ENCODE assay signal across 8 mouse cellular contexts in genomic region chr13:58126862-58127765, GRCm38 (mm10). TPM values are rescaled to one million over a fixed set of nuclear protein-coding genes. Genes with fewer than 3 reads are reported as not detected.
DNase-seq lines count a peak whose midpoint lies in the region; ATAC-seq and TF ChIP-seq lines count a peak whose summit lies in the region.

No protein-coding gene starts in this region.

- H3K4me3 ChIP-seq in kidney, embryonic 16.5 days (ENCODE audit: low read length) = peak overlapping the region; percentile 92
- peak overlapping the region; percentile 83 to 85 for H3K4me3 ChIP-seq in ES-E14 (ENCODE audit: insufficient read depth in 1 of 2, low read depth in 1 of 2, low read length in 2 of 2, poor library complexity in 1 of 2, severe bottlenecking in 1 of 2)
- H3K4me3 ChIP-seq in cortical plate, adult 2 months (ENCODE audit: insufficient read depth, low read length) = peak overlapping the region; percentile 84
- peak overlapping the region; percentile 67 for H3K4me3 ChIP-seq in intestine, postnatal 0 days (ENCODE audit: low read depth, low read length)
- peak overlapping the region; percentile 99 for H3K4me3 ChIP-seq in neural tube, embryonic 11.5 days (ENCODE audit: low read depth, low read length)

- no peaks in the 10 kb centered on the region for H3K27me3 ChIP-seq in kidney, embryonic 16.5 days (ENCODE audit: insufficient read depth, low read length)
- H3K27me3 ChIP-seq in intestine, postnatal 0 days (replicated peaks; ENCODE audit: control insufficient read depth, insufficient read depth, low read length) = no peaks in the 10 kb centered on the region
- H3K27me3 ChIP-seq in neural tube, embryonic 11.5 days (ENCODE audit: control insufficient read depth, insufficient read depth, low read length) = no peaks in the 10 kb centered on the region

- in situ Hi-C loops in ES-E14 (cut with MboI; ENCODE audit: low sequenced_read_pairs in 2 of 2, unreplicated experiment in 2 of 2) = no loop called here

- TF ChIP-seq CTCF in cortical plate, adult 2 months (IDR thresholded peaks at IDR 0.05; ENCODE audit: extremely low read depth, insufficient read depth, low read length) = no peak
- no peak for TF ChIP-seq CTCF in intestine, postnatal 0 days (IDR thresholded peaks at IDR 0.05; ENCODE audit: low read depth)

- under 1% methylated on average over 35 of the region's 92 CpGs for WGBS in kidney, embryonic 16.5 days
- WGBS in intestine, postnatal 0 days = under 1% methylated on average over 64 of the region's 92 CpGs
- WGBS in neural tube, embryonic 11.5 days = under 1% methylated on average over 61 of the region's 92 CpGs

- peak overlapping the region; percentile 100 for H3K9ac ChIP-seq in kidney, embryonic 16.5 days (replicated peaks; ENCODE audit: low read length)
- peak overlapping the region; percentile 97 for H3K9ac ChIP-seq in ES-E14 (ENCODE audit: insufficient read depth, low read depth, low read length, poor library complexity, severe bottlenecking)
- H3K9ac ChIP-seq in intestine, postnatal 0 days (ENCODE audit: low read depth, low read length) = peak overlapping the region; percentile 92
- H3K9ac ChIP-seq in neural tube, embryonic 11.5 days (ENCODE audit: low read length) = peak overlapping the region; percentile 100

- DNase-seq in kidney, adult 9 months = no peak
- DNase-seq in ES-E14 (ENCODE audit: low read depth, low spot score) = no peak
- DNase-seq in neural tube, embryonic 11.5 days (ENCODE audit: low spot score) = peak; percentile 14
- no peak for DNase-seq in c-Kit-positive CD71-positive TER-119-positive erythroid progenitor cells, embryonic 14.5 days (ENCODE audit: low spot score)
- DNase-seq in adrenal gland, postnatal 4 days (ENCODE audit: low spot score in 2 of 2) = no peak

- TF ChIP-seq POLR2A in cortical plate, adult 2 months (IDR thresholded peaks at IDR 0.05; ENCODE audit: extremely low read depth, insufficient read depth, low read length) = no peak

- H3K4me1 ChIP-seq in kidney, embryonic 16.5 days (ENCODE audit: insufficient read depth, low read length) = peaks cover 45% of the 10 kb centered on the region
- H3K4me1 ChIP-seq in ES-E14 (ENCODE audit: control insufficient read depth in 2 of 2, insufficient read depth in 2 of 2, low read length in 2 of 2, poor library complexity in 1 of 2) = peaks cover 0 to 7% of the 10 kb centered on the region in 2 experiments; a peak in 1 of 4 replicates
- H3K4me1 ChIP-seq in cortical plate, adult 2 months (ENCODE audit: control insufficient read depth, insufficient read depth, low read length) = 0 out of 2 replicates have a peak, but pooled peaks cover 2% of the 10 kb centered on the region
- H3K4me1 ChIP-seq in intestine, postnatal 0 days (replicated peaks; ENCODE audit: control insufficient read depth, insufficient read depth, low read length) = no peaks in the 10 kb centered on the region
- H3K4me1 ChIP-seq in neural tube, embryonic 11.5 days (ENCODE audit: control insufficient read depth, insufficient read depth, low read length) = peaks cover 10% of the 10 kb centered on the region

- no peak for ATAC-seq in kidney, embryonic 16.5 days (ENCODE audit: low FRiP score, low TSS enrichment)
- no peak for ATAC-seq in intestine, postnatal 0 days
- no peak for ATAC-seq in neural tube, embryonic 11.5 days (ENCODE audit: insufficient read depth, low FRiP score, low TSS enrichment)

- peak overlapping the region; percentile 98 for H3K27ac ChIP-seq in kidney, embryonic 16.5 days (ENCODE audit: low read length)
- peak overlapping the region; percentile 94 for H3K27ac ChIP-seq in ES-E14 (ENCODE audit: insufficient read depth, low read depth, low read length, poor library complexity, severe bottlenecking)
- H3K27ac ChIP-seq in cortical plate, adult 2 months (ENCODE audit: insufficient read depth, low read length) = no peak overlapping the region
- peak overlapping the region; percentile 99 for H3K27ac ChIP-seq in intestine, postnatal 0 days (ENCODE audit: low read depth, low read length)
- peak overlapping the region; percentile 100 for H3K27ac ChIP-seq in neural tube, embryonic 11.5 days (ENCODE audit: low read depth, low read length)

- H3K9me3 ChIP-seq in kidney, embryonic 16.5 days (ENCODE audit: low read length) = no peaks in the 10 kb centered on the region
- no peaks in the 10 kb centered on the region for H3K9me3 ChIP-seq in ES-E14 (ENCODE audit: control insufficient read depth, insufficient read depth, low read depth, low read length)
- no peaks in the 10 kb centered on the region for H3K9me3 ChIP-seq in intestine, postnatal 0 days (ENCODE audit: control insufficient read depth)
- no peaks in the 10 kb centered on the region for H3K9me3 ChIP-seq in neural tube, embryonic 11.5 days (ENCODE audit: control insufficient read depth, low read length)

- peaks cover 3% of the 10 kb centered on the region; the same call in 1 of the 2 replicates for H3K36me3 ChIP-seq in kidney, embryonic 16.5 days (ENCODE audit: insufficient read depth, low read length)
- H3K36me3 ChIP-seq in ES-E14 (ENCODE audit: control insufficient read depth, insufficient read depth, low read length, poor library complexity, severe bottlenecking) = peaks cover 10% of the 10 kb centered on the region
- no peaks in the 10 kb centered on the region for H3K36me3 ChIP-seq in intestine, postnatal 0 days (ENCODE audit: control insufficient read depth, insufficient read depth)
- no peaks in the 10 kb centered on the region for H3K36me3 ChIP-seq in neural tube, embryonic 11.5 days (ENCODE audit: control insufficient read depth, insufficient read depth, low read length)

- H3K4me2 ChIP-seq in kidney, embryonic 16.5 days (replicated peaks; ENCODE audit: low read depth, low read length) = peak overlapping the region; percentile 78
- H3K4me2 ChIP-seq in intestine, postnatal 0 days (replicated peaks; ENCODE audit: low read depth) = peak overlapping the region; percentile 69
- peak overlapping the region; percentile 73 for H3K4me2 ChIP-seq in neural tube, embryonic 11.5 days (ENCODE audit: low read depth)

TF ChIP-seq in ES-E14, 5 proteins besides CTCF, POLR2A, EP300 and RAD21:
- no peak for TF ChIP-seq ZC3H11A (IDR thresholded peaks at IDR 0.05; ENCODE audit: borderline replicate concordance, low read depth, low read length)
- TF ChIP-seq CHD2 (IDR thresholded peaks at IDR 0.05; ENCODE audit: low read depth, low read length) = no peak
- TF ChIP-seq MAFK (IDR thresholded peaks at IDR 0.05; ENCODE audit: insufficient read depth, low read depth, low read length) = no peak
- no peak for TF ChIP-seq HCFC1 (IDR thresholded peaks at IDR 0.05; ENCODE audit: borderline replicate concordance, insufficient read depth, low read length)
- TF ChIP-seq ZNF384 (IDR thresholded peaks at IDR 0.05; ENCODE audit: low read depth, low read length) = no peak
TF ChIP-seq in ES-E14: peak in this region for 0.

RNA-seq across cellular contexts. Expression of gene Hnrnpa0, which starts 1.2 kb away (rescaled TPM):
- polyA plus RNA-seq in kidney, embryonic 16.5 days (2015; fragmentation: Nextera tagmentation; extraction: Ambion mirVana) = 23.2 and 32.9 TPM in 2 replicates
- total RNA-seq in ES-E14 (2012; rRNA removed) = 84.4 and 93.8 TPM in 2 replicates
- 78.4 TPM in 2 replicates for polyA plus RNA-seq in cortical plate, adult 2 months (2012; rRNA removed)
- 27.9 and 29.5 TPM in 2 replicates for polyA plus RNA-seq in intestine, postnatal 0 days (2015; fragmentation: Nextera tagmentation; extraction: Ambion mirVana)
- 47.3 and 51.0 TPM in 2 replicates for polyA plus RNA-seq in neural tube, embryonic 11.5 days (2014; fragmentation: Nextera tagmentation; extraction: Ambion mirVana)
- 100 to 1,000 TPM; 214 TPM for total RNA-seq in adrenal gland, postnatal 4 days (2021)

RNA-seq across cellular contexts. Expression of gene Klhl3, which starts 13.7 kb away (rescaled TPM):
- polyA plus RNA-seq in kidney, embryonic 16.5 days (2015; fragmentation: Nextera tagmentation; extraction: Ambion mirVana) = 8.2 and 9.2 TPM in 2 replicates
- total RNA-seq in ES-E14 (2012; rRNA removed) = 0.63 and 0.67 TPM in 2 replicates
- 24.8 and 28.1 TPM in 2 replicates for polyA plus RNA-seq in cortical plate, adult 2 months (2012; rRNA removed)
- polyA plus RNA-seq in intestine, postnatal 0 days (2015; fragmentation: Nextera tagmentation; extraction: Ambion mirVana) = 0.74 and 0.95 TPM in 2 replicates
- polyA plus RNA-seq in neural tube, embryonic 11.5 days (2014; fragmentation: Nextera tagmentation; extraction: Ambion mirVana) = 3.3 and 3.5 TPM in 2 replicates
- 1 to 10 TPM; 4.1 to 5.0 TPM for total RNA-seq in adrenal gland, postnatal 4 days (2021)

RNA-seq across cellular contexts. Expression of gene Idnk, which starts 30.3 kb away (rescaled TPM):
- polyA plus RNA-seq in kidney, embryonic 16.5 days (2015; fragmentation: Nextera tagmentation; extraction: Ambion mirVana) = 38.6 and 39.9 TPM in 2 replicates
- 9.6 and 11.3 TPM in 2 replicates for total RNA-seq in ES-E14 (2012; rRNA removed)
- 24.1 and 24.2 TPM in 2 replicates for polyA plus RNA-seq in cortical plate, adult 2 months (2012; rRNA removed)
- polyA plus RNA-seq in intestine, postnatal 0 days (2015; fragmentation: Nextera tagmentation; extraction: Ambion mirVana) = 79.0 and 88.7 TPM in 2 replicates
- 46.3 and 54.4 TPM in 2 replicates for polyA plus RNA-seq in neural tube, embryonic 11.5 days (2014; fragmentation: Nextera tagmentation; extraction: Ambion mirVana)
- 10 to 100 TPM; 51.0 to 58.0 TPM for total RNA-seq in adrenal gland, postnatal 4 days (2021)
